Mouse (Mus musculus) forebrain, postnatal 0 days (tissue): ENCODE measurements around the gene Tead1. TPM values are rescaled to one million over a fixed set of nuclear protein-coding genes. Genes with fewer than 3 reads are reported as not detected.
A peak's percentile ranks its signal among the peaks of the same experiment; 100 is the strongest.
"Not testable (repeated sequence)": the region's sequence is repeated elsewhere in the genome, so short reads cannot be mapped to it uniquely, and the experiment has no call there.

ENCODE experiments used
- ATAC-seq: fragments of 200-750 bp; cut with Nextera tagmentation; 2 replicates; pipeline ENCODE4 v1.8.0; 2017; ENCODE audit warnings: mild to moderate bottlenecking, moderate library complexity
- DNase-seq: peaks from one replicate; pipeline ENCODE4 v3.0.0-alpha.2; 2015
- H3K27ac ChIP-seq: fragments of 300-500 bp; sonication (generic); 2 replicates; pipeline ENCODE4 v1.5.1; 2014; ENCODE audit warnings: low read depth, mild to moderate bottlenecking, antibody characterized with exemption, low read length, moderate library complexity, mixed read lengths
- H3K27me3 ChIP-seq: fragments of 300-500 bp; sonication (generic); 2 replicates; pipeline ENCODE4 v1.6.1; 2014; ENCODE audit warnings: mild to moderate bottlenecking, low read length, mixed read lengths; ENCODE audit not compliant: insufficient read depth
- H3K36me3 ChIP-seq: fragments of 300-500 bp; sonication (generic); 2 replicates; pipeline ENCODE4 v1.6.1; 2014; ENCODE audit warnings: mild to moderate bottlenecking, moderate library complexity; ENCODE audit not compliant: insufficient read depth
- H3K4me1 ChIP-seq: fragments of 300-500 bp; sonication (generic); 2 replicates; pipeline ENCODE4 v1.6.1; 2014; ENCODE audit warnings: antibody characterized with exemption; ENCODE audit not compliant: insufficient read depth
- H3K4me2 ChIP-seq: fragments of 300-500 bp; sonication (generic); 2 replicates; pipeline ENCODE4 v1.6.1; 2014; ENCODE audit warnings: low read depth, mild to moderate bottlenecking, moderate library complexity
- H3K4me3 ChIP-seq: fragments of 300-500 bp; sonication (generic); 2 replicates; pipeline ENCODE4 v1.5.1; 2014; ENCODE audit warnings: low read depth, low read length, mixed read lengths
- H3K9ac ChIP-seq: fragments of 300-500 bp; sonication (generic); 2 replicates; pipeline ENCODE4 v1.6.1; 2014; ENCODE audit warnings: mild to moderate bottlenecking
- H3K9me3 ChIP-seq: fragments of 300-500 bp; sonication (generic); 2 replicates; pipeline ENCODE4 v1.6.1; 2016; ENCODE audit warnings: low read length
- CTCF ChIP-seq: sonication (generic); IDR thresholded peaks from 2 replicates; pipeline ENCODE4 v1.5.1; 2016; ENCODE audit warnings: antibody characterized with exemption, control low read depth, low read depth
- WGBS: fragments of 180-500 bp; shearing (Covaris S2); extraction: QIAGEN DNeasy Blood & Tissue Kit; methylation state at CpG from one replicate; pipeline ENCODE4 v1.1.7; 2014; 5-methylcytosine and 5-hydroxymethylcytosine counted together
- polyA plus RNA-seq: library from polyadenylated mRNA; unstranded; fragments of >200 nt; fragmentation: Nextera tagmentation; extraction: Ambion mirVana; gene quantifications from 2 replicates; pipeline ENCODE4 v1.2.1, GENCODE M21; 2015
- total RNA-seq: library from RNA; depleted of rRNA; stranded (reverse); fragments of >200 nt; gene quantifications from 2 replicates; pipeline ENCODE4 v1.2.3, GENCODE M21; 2014

Gene Tead1
- total and polyA plus RNA-seq, 2 experiments from 2014 or later: 7.8 to 20.1 TPM

DNA sequence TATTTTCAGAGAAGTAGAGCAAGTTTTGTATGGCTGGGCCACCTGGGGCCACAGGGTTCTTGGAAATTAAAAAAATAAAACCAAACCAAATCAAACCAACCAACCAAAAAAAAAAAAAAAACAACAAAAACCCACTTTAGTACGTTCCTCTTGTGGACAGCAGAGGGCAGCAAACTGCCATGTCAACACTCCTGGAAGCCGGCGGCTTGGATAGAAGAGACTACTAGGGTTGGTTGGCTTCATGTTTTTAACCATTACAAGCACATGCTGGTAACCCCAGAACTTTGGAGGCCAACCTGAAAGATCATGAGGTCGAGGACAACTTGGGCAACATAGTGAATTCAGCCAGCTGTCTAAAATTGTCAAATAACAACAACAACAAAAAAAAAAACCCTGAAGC, 240.7 kb downstream of the Tead1 start:
- Histone ChIP-seq H3K9ac (no peak overlapping the region), H3K4me1 (no peaks in the 10 kb centered on the region), H3K4me2 (no peak overlapping the region), H3K27ac (no peak overlapping the region), H3K27me3 (no peaks in the 10 kb centered on the region), H3K36me3 (no peaks in the 10 kb centered on the region), H3K9me3 (no peaks in the 10 kb centered on the region), H3K4me3 (no peak overlapping the region)
- peak; percentile 82 for TF ChIP-seq CTCF
- 0% methylated on average over 4 of the region's 4 CpGs for WGBS
- ATAC-seq (peak; percentile 68), DNase-seq (peak; percentile 91)

GRCm38 (mm10) chr7:112922801-112923200, 243.7 kb downstream of the Tead1 start:
- DNase-seq: no peak
- H3K9me3 ChIP-seq: no peaks in the 10 kb centered on the region
- H3K36me3 ChIP-seq: no peaks in the 10 kb centered on the region
- H3K4me3 ChIP-seq: no peak overlapping the region
- no peaks in the 10 kb centered on the region for H3K4me1 ChIP-seq
- no peak overlapping the region for H3K9ac ChIP-seq
- ATAC-seq: peak; percentile 43; the same call in 1 of the 2 replicates
- TF ChIP-seq CTCF: no peak
- WGBS: 14% methylated on average over 4 of the region's 4 CpGs
- no peak overlapping the region for H3K4me2 ChIP-seq
- H3K27ac ChIP-seq: no peak overlapping the region
- H3K27me3 ChIP-seq: no peaks in the 10 kb centered on the region

- no peak for TF ChIP-seq CTCF
- WGBS: 94% methylated on average over 3 of the region's 3 CpGs
- ATAC-seq: no peak
- H3K36me3 ChIP-seq: no peaks in the 10 kb centered on the region
- no peaks in the 10 kb centered on the region for H3K4me1 ChIP-seq
- no peak overlapping the region for H3K27ac ChIP-seq
- no peak overlapping the region for H3K4me3 ChIP-seq
- no peak for DNase-seq
- H3K9me3 ChIP-seq: no peaks in the 10 kb centered on the region
- no peak overlapping the region for H3K9ac ChIP-seq
- H3K27me3 ChIP-seq: no peaks in the 10 kb centered on the region
- no peak overlapping the region for H3K4me2 ChIP-seq
Observed at GRCm38 (mm10) chr7:112923712-112924111, 244.6 kb downstream of the Tead1 start.

- DNase-seq (no peak), ATAC-seq (no peak)
- Histone ChIP-seq H3K36me3 (no peaks in the 10 kb centered on the region), H3K9me3 (no peaks in the 10 kb centered on the region), H3K27me3 (no peaks in the 10 kb centered on the region), H3K27ac (no peak overlapping the region), H3K4me2 (no peak overlapping the region), H3K4me1 (no peaks in the 10 kb centered on the region), H3K4me3 (no peak overlapping the region), H3K9ac (no peak overlapping the region)
- TF ChIP-seq CTCF: no peak
- WGBS: 47% methylated on average over 7 of the region's 7 CpGs
Observed at GRCm38 (mm10) chr7:112930669-112931068, 251.6 kb downstream of the Tead1 start.

- not testable (repeated sequence) for H3K9me3 ChIP-seq, H3K9ac ChIP-seq, H3K36me3 ChIP-seq, H3K27ac ChIP-seq, H3K4me2 ChIP-seq, DNase-seq, H3K4me3 ChIP-seq, H3K4me1 ChIP-seq, H3K27me3 ChIP-seq, ATAC-seq
- 85% methylated on average over 5 of the region's 5 CpGs for WGBS
Observed at GRCm38 (mm10) chr7:112935876-112936275, 256.8 kb downstream of the Tead1 start.

DNA sequence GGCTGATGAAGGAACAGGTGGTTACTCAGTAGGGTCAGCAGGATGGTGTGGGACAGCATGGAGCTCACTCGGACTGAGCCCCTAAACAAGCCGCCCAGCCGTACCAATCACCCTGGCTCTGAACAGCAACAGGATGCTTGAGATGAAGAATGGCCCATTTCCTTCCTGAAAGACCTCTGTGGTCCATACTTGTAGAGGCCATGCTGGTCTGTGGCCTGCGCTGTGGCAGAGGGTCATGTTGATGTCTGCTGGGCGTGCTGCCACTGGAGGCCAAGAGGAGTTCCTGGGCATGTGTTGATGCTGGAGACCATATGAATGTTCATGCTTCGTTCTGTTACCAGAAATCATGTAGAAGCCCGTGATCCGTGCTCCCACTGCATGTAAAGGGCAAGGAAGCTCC, 258.0 kb downstream of the Tead1 start:
- 92% methylated on average over 8 of the region's 8 CpGs for whole genome bisulfite sequencing
- H3K36me3 ChIP-seq: no peaks in the 10 kb centered on the region
- H3K9me3 ChIP-seq: no peaks in the 10 kb centered on the region
- H3K9ac ChIP-seq: no peak overlapping the region
- H3K4me2 ChIP-seq: no peak overlapping the region
- H3K4me3 ChIP-seq: no peak overlapping the region
- no peaks in the 10 kb centered on the region for H3K27me3 ChIP-seq
- no peak for DNase-seq
- ATAC-seq: no peak
- TF ChIP-seq CTCF: no peak
- no peak overlapping the region for H3K27ac ChIP-seq
- no peaks in the 10 kb centered on the region for H3K4me1 ChIP-seq

DNA sequence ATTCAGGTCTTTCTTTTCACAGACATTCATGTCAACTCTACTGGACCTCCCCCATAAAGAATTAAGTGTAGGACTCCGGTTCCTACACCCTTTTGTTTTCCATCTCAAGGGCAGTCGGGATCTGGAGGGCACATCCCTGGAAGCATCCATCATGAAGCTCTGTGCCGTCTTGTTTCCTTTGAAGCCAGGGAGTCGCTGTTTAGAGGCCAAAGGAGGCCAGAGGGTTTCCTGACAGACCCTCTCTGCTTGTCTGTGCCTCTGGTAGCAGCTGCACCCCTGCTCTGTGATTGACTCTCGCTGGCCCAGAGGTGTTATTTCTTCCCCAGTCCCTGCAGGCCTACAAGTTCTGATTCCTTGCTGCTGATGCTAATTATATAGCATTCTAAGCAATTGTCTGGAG, 259.8 kb downstream of the Tead1 start:
- Histone ChIP-seq H3K4me2 (no peak overlapping the region), H3K9ac (no peak overlapping the region), H3K4me1 (no peaks in the 10 kb centered on the region), H3K27me3 (no peaks in the 10 kb centered on the region), H3K36me3 (no peaks in the 10 kb centered on the region), H3K27ac (no peak overlapping the region), H3K4me3 (no peak overlapping the region), H3K9me3 (no peaks in the 10 kb centered on the region)
- no peak for DNase-seq
- no peak for TF ChIP-seq CTCF
- WGBS: 60% methylated on average over 5 of the region's 5 CpGs
- no peak for ATAC-seq

- Histone ChIP-seq H3K4me2 (no peak overlapping the region), H3K9ac (no peak overlapping the region), H3K4me3 (no peak overlapping the region), H3K4me1 (no peaks in the 10 kb centered on the region), H3K27ac (no peak overlapping the region), H3K9me3 (no peaks in the 10 kb centered on the region), H3K36me3 (no peaks in the 10 kb centered on the region), H3K27me3 (no peaks in the 10 kb centered on the region)
- DNase-seq: no peak
- no peak for TF ChIP-seq CTCF
- WGBS: 67% methylated on average over 5 of the region's 5 CpGs
- ATAC-seq: no peak
Observed at GRCm38 (mm10) chr7:112942567-112942966, 263.4 kb downstream of the Tead1 start.
